Mouse (Mus musculus) limb, embryonic 15.5 days (tissue): ENCODE measurements at regions not wholly inside any gene's neighbourhood (a gene's known extent, or its start where the extent isn't known, plus 50 kb on each side); places are given as distances from the start of the nearest gene placed in this dataset.

Experiments used
- ATAC-seq: fragments of 200-750 bp; cut with Nextera tagmentation; 2 replicates; pipeline ENCODE4 v1.8.0; 2017; ENCODE audit warnings: low read depth, moderate TSS enrichment; ENCODE audit not compliant: insufficient number of reproducible peaks, low FRiP score, low TSS enrichment
- H3K27ac ChIP-seq: fragments of 300-500 bp; sonication (generic); 2 replicates; pipeline ENCODE4 v1.5.1; 2015; ENCODE audit warnings: moderate library complexity, mild to moderate bottlenecking, inconsistent platforms
- H3K27me3 ChIP-seq: fragments of 300-500 bp; sonication (generic); 2 replicates; pipeline ENCODE4 v1.6.1; 2015; ENCODE audit warnings: inconsistent platforms
- H3K36me3 ChIP-seq: fragments of 300-500 bp; sonication (generic); 2 replicates; pipeline ENCODE4 v1.6.1; 2015; ENCODE audit warnings: inconsistent platforms
- H3K4me1 ChIP-seq: fragments of 300-500 bp; sonication (generic); 2 replicates; pipeline ENCODE4 v1.6.1; 2015; ENCODE audit warnings: inconsistent platforms
- H3K4me2 ChIP-seq: fragments of 300-500 bp; sonication (generic); 2 replicates; pipeline ENCODE4 v1.6.1; 2015; ENCODE audit warnings: mild to moderate bottlenecking, inconsistent platforms
- H3K4me3 ChIP-seq: fragments of 300-500 bp; sonication (generic); 2 replicates; pipeline ENCODE4 v1.5.1; 2015; ENCODE audit warnings: mild to moderate bottlenecking, inconsistent platforms
- H3K9ac ChIP-seq: fragments of 300-500 bp; sonication (generic); 2 replicates; pipeline ENCODE4 v1.6.1; 2015; ENCODE audit warnings: inconsistent platforms
- H3K9me3 ChIP-seq: fragments of 300-500 bp; sonication (generic); 2 replicates; pipeline ENCODE4 v1.6.1; 2016; ENCODE audit warnings: inconsistent platforms
- WGBS: fragments of 180-500 bp; shearing (Covaris S2); methylation state at CpG from one replicate; pipeline ENCODE4 v1.1.7; 2015; 5-methylcytosine and 5-hydroxymethylcytosine counted together

- Histone ChIP-seq H3K4me1 (no peaks in the 10 kb centered on the region), H3K36me3 (no peaks in the 10 kb centered on the region), H3K9me3 (no peaks in the 10 kb centered on the region), H3K27ac (no peak overlapping the region), H3K27me3 (no peaks in the 10 kb centered on the region; the same call in 1 of the 2 replicates), H3K9ac (no peak overlapping the region), H3K4me2 (no peak overlapping the region), H3K4me3 (no peak overlapping the region)
- ATAC-seq, result no peak
- WGBS, result 49% methylated on average over 4 of the region's 4 CpGs
These were observed 133.8 kb upstream of the Csf3r start for GRCm38 (mm10) chr4:125890510-125890909.

GRCm38 (mm10) chr4:125893139-125893538 lies 131.2 kb upstream of the Csf3r start:
- no peaks in the 10 kb centered on the region for H3K36me3 ChIP-seq
- ATAC-seq, result no peak
- WGBS, result 75% methylated on average over 6 of the region's 6 CpGs

GRCm38 (mm10) chr4:125897707-125898106 lies 126.6 kb upstream of the Csf3r start:
- no peak overlapping the region for H3K9ac ChIP-seq
- no peak overlapping the region for H3K27ac ChIP-seq
- H3K4me3 ChIP-seq, result no peak overlapping the region
- no peak for ATAC-seq
- peaks cover 12% of the 10 kb centered on the region for H3K27me3 ChIP-seq
- no peaks in the 10 kb centered on the region for H3K4me1 ChIP-seq
- no peaks in the 10 kb centered on the region for H3K36me3 ChIP-seq
- H3K4me2 ChIP-seq, result no peak overlapping the region
- 64% methylated on average over 2 of the region's 2 CpGs for WGBS
- H3K9me3 ChIP-seq, result no peaks in the 10 kb centered on the region

More at GRCm38 (mm10) chr4:125893139-125893538, 131.2 kb upstream of the Csf3r start:
- no peaks in the 10 kb centered on the region for H3K4me1 ChIP-seq
- H3K4me3 ChIP-seq, result no peak overlapping the region
- no peaks in the 10 kb centered on the region for H3K9me3 ChIP-seq
- H3K27me3 ChIP-seq, result no peaks in the 10 kb centered on the region; the same call in 1 of the 2 replicates
- no peak overlapping the region for H3K4me2 ChIP-seq
- no peak overlapping the region for H3K27ac ChIP-seq
- H3K9ac ChIP-seq, result no peak overlapping the region

- Histone ChIP-seq H3K4me2 (no peak overlapping the region), H3K9me3 (no peaks in the 10 kb centered on the region), H3K36me3 (no peaks in the 10 kb centered on the region), H3K4me1 (no peaks in the 10 kb centered on the region), H3K27me3 (peaks cover 12% of the 10 kb centered on the region), H3K27ac (no peak overlapping the region), H3K4me3 (no peak overlapping the region), H3K9ac (no peak overlapping the region)
- no peak for ATAC-seq
- 29% methylated on average over 11 of the region's 11 CpGs for WGBS
These were observed 125.6 kb upstream of the Csf3r start for GRCm38 (mm10) chr4:125898631-125899348.

- Histone ChIP-seq H3K4me3 (no peak overlapping the region), H3K36me3 (no peaks in the 10 kb centered on the region), H3K9me3 (no peaks in the 10 kb centered on the region), H3K27ac (no peak overlapping the region), H3K4me1 (no peaks in the 10 kb centered on the region), H3K4me2 (no peak overlapping the region), H3K27me3 (peaks cover 12% of the 10 kb centered on the region), H3K9ac (no peak overlapping the region)
- 68% methylated on average over 10 of the region's 10 CpGs for WGBS
- no peak for ATAC-seq
These were observed 122.6 kb upstream of the Csf3r start for GRCm38 (mm10) chr4:125901546-125902276.

- H3K27me3 ChIP-seq, result peaks cover 13% of the 10 kb centered on the region
- no peak overlapping the region for H3K4me2 ChIP-seq
- H3K9me3 ChIP-seq, result no peaks in the 10 kb centered on the region
- ATAC-seq, result no peak
- WGBS, result 71% methylated on average over 5 of the region's 5 CpGs
- no peaks in the 10 kb centered on the region for H3K36me3 ChIP-seq
- H3K27ac ChIP-seq, result no peak overlapping the region
- no peak overlapping the region for H3K4me3 ChIP-seq
- H3K4me1 ChIP-seq, result no peaks in the 10 kb centered on the region
- no peak overlapping the region for H3K9ac ChIP-seq
These were observed 118.1 kb upstream of the Csf3r start for GRCm38 (mm10) chr4:125906296-125906695.

GRCm38 (mm10) chr4:125908901-125909300 lies 115.4 kb upstream of the Csf3r start:
- H3K4me2 ChIP-seq, result no peak overlapping the region
- peaks cover 31% of the 10 kb centered on the region for H3K27me3 ChIP-seq
- no peaks in the 10 kb centered on the region for H3K9me3 ChIP-seq

GRCm38 (mm10) chr4:125911541-125912270 lies 112.6 kb upstream of the Csf3r start:
- H3K4me2 ChIP-seq, result no peak overlapping the region
- no peaks in the 10 kb centered on the region for H3K9me3 ChIP-seq
- H3K36me3 ChIP-seq, result no peaks in the 10 kb centered on the region
- 10% methylated on average over 24 of the region's 24 CpGs for WGBS
- H3K4me3 ChIP-seq, result no peak overlapping the region
- H3K4me1 ChIP-seq, result peaks cover 9% of the 10 kb centered on the region; the same call in 1 of the 2 replicates
- no peak overlapping the region for H3K27ac ChIP-seq
- ATAC-seq, result no peak
- peaks cover 48% of the 10 kb centered on the region for H3K27me3 ChIP-seq
- no peak overlapping the region for H3K9ac ChIP-seq

More at GRCm38 (mm10) chr4:125908901-125909300, 115.4 kb upstream of the Csf3r start:
- no peak overlapping the region for H3K27ac ChIP-seq
- 79% methylated on average over 8 of the region's 8 CpGs for WGBS
- no peak overlapping the region for H3K4me3 ChIP-seq
- ATAC-seq, result no peak
- peaks cover 9% of the 10 kb centered on the region; the same call in 1 of the 2 replicates for H3K4me1 ChIP-seq
- H3K9ac ChIP-seq, result no peak overlapping the region
- H3K36me3 ChIP-seq, result no peaks in the 10 kb centered on the region

- no peaks in the 10 kb centered on the region for H3K36me3 ChIP-seq
- H3K4me1 ChIP-seq, result peaks cover 9% of the 10 kb centered on the region; the same call in 1 of the 2 replicates
- no peak overlapping the region for H3K27ac ChIP-seq
- H3K4me3 ChIP-seq, result no peak overlapping the region
- no peak for ATAC-seq
- H3K4me2 ChIP-seq, result no peak overlapping the region
- WGBS, result 19% methylated on average over 8 of the region's 8 CpGs
- H3K9ac ChIP-seq, result no peak overlapping the region
- peaks cover 56% of the 10 kb centered on the region for H3K27me3 ChIP-seq
- no peaks in the 10 kb centered on the region for H3K9me3 ChIP-seq
These were observed 111.8 kb upstream of the Csf3r start for GRCm38 (mm10) chr4:125912444-125913049.

GRCm38 (mm10) chr4:125915166-125915565 lies 109.2 kb upstream of the Csf3r start:
- Histone ChIP-seq H3K9ac (no peak overlapping the region), H3K27me3 (peaks cover 57% of the 10 kb centered on the region), H3K4me2 (no peak overlapping the region), H3K27ac (no peak overlapping the region), H3K4me1 (peaks cover 9% of the 10 kb centered on the region; the same call in 1 of the 2 replicates), H3K36me3 (no peaks in the 10 kb centered on the region), H3K9me3 (no peaks in the 10 kb centered on the region), H3K4me3 (no peak overlapping the region)
- WGBS, result 32% methylated on average over 8 of the region's 8 CpGs
- no peak for ATAC-seq

- no peak overlapping the region for H3K4me2 ChIP-seq
- WGBS, result 20% methylated on average over 6 of the region's 6 CpGs
- no peak overlapping the region for H3K9ac ChIP-seq
- no peak overlapping the region for H3K4me3 ChIP-seq
- H3K27me3 ChIP-seq, result peaks cover 61% of the 10 kb centered on the region
- no peaks in the 10 kb centered on the region for H3K36me3 ChIP-seq
- no peak for ATAC-seq
- H3K27ac ChIP-seq, result no peak overlapping the region
- peaks cover 1% of the 10 kb centered on the region; the same call in 1 of the 2 replicates for H3K4me1 ChIP-seq
- no peaks in the 10 kb centered on the region for H3K9me3 ChIP-seq
These were observed 107.1 kb upstream of the Csf3r start for GRCm38 (mm10) chr4:125917210-125917609.
